ENCODE assay signal across 8 mouse cellular contexts in genomic region chr6:128028116-128028940, GRCm38 (mm10).
DNase-seq lines count a peak whose midpoint lies in the region; ATAC-seq and TF ChIP-seq lines count a peak whose summit lies in the region.

No protein-coding gene starts in this region.

- WGBS in forebrain, embryonic 11.5 days, result 15% methylated on average over 10 of the region's 10 CpGs
- WGBS in forebrain, embryonic 12.5 days, result 18% methylated on average over 10 of the region's 10 CpGs
- WGBS in lung, adult 2 months, result 58% methylated on average over 10 of the region's 10 CpGs
- WGBS in hindbrain, embryonic 12.5 days, result 21% methylated on average over 10 of the region's 10 CpGs
- WGBS in midbrain, postnatal 0 days, result 18% methylated on average over 10 of the region's 10 CpGs

- no peak overlapping the region for H3K4me3 ChIP-seq in forebrain, embryonic 11.5 days (ENCODE audit: low read depth, low read length)
- H3K4me3 ChIP-seq in forebrain, embryonic 12.5 days (replicated peaks), result no peak overlapping the region
- H3K4me3 ChIP-seq in lung, adult 2 months (replicated peaks; ENCODE audit: extremely low read depth, low read depth, low read length), result no peak overlapping the region
- no peak overlapping the region for H3K4me3 ChIP-seq in hindbrain, embryonic 12.5 days
- no peak overlapping the region for H3K4me3 ChIP-seq in midbrain, postnatal 0 days (ENCODE audit: low read depth, low read length)

- DNase-seq in forebrain, embryonic 11.5 days (ENCODE audit: low spot score), result peak; percentile 78
- peak; percentile 26 for DNase-seq in lung, adult 2 months
- DNase-seq in lung, adult 18-20 months, result no peak
- peak; percentile 83 to 86 for DNase-seq in cerebellum, adult 18-20 months
- DNase-seq in midbrain, postnatal 0 days (ENCODE audit: low spot score), result peak; percentile 84
- DNase-seq in frontal cortex, postnatal 36 days (ENCODE audit: low spot score in 2 of 2), result no peak

- TF ChIP-seq CTCF in lung, adult 2 months (IDR thresholded peaks at IDR 0.05; ENCODE audit: insufficient read depth, low read length), result peak; percentile 38
- TF ChIP-seq CTCF in midbrain, postnatal 0 days (IDR thresholded peaks at IDR 0.05), result peak; percentile 71

- no peak for ATAC-seq in forebrain, embryonic 11.5 days (replicated peaks; ENCODE audit: low FRiP score)
- no peak for ATAC-seq in forebrain, embryonic 12.5 days (ENCODE audit: low FRiP score)
- no peak for ATAC-seq in hindbrain, embryonic 12.5 days (ENCODE audit: low FRiP score)
- peak; percentile 25; the same call in 1 of the 2 replicates for ATAC-seq in midbrain, postnatal 0 days (ENCODE audit: low FRiP score)

- peaks cover 3% of the 10 kb centered on the region; the same call in 1 of the 2 replicates for H3K4me1 ChIP-seq in forebrain, embryonic 11.5 days (replicated peaks; ENCODE audit: control insufficient read depth, insufficient read depth, low read length)
- peaks cover 30% of the 10 kb centered on the region for H3K4me1 ChIP-seq in forebrain, embryonic 12.5 days
- no peaks in the 10 kb centered on the region for H3K4me1 ChIP-seq in lung, adult 2 months (ENCODE audit: control insufficient read depth, insufficient read depth, low read length)
- peaks cover 29% of the 10 kb centered on the region for H3K4me1 ChIP-seq in hindbrain, embryonic 12.5 days
- peaks cover 13% of the 10 kb centered on the region; the same call in 1 of the 2 replicates for H3K4me1 ChIP-seq in midbrain, postnatal 0 days (ENCODE audit: insufficient read depth, low read length)

- H3K27ac ChIP-seq in forebrain, embryonic 11.5 days (ENCODE audit: low read depth, low read length), result no peak overlapping the region
- H3K27ac ChIP-seq in forebrain, embryonic 12.5 days, result no peak overlapping the region
- 0 out of 2 replicates have a peak overlapping the region, but pooled peaks have one; percentile 19 for H3K27ac ChIP-seq in hindbrain, embryonic 12.5 days
- H3K27ac ChIP-seq in midbrain, postnatal 0 days (ENCODE audit: low read depth, low read length), result 0 out of 2 replicates have a peak overlapping the region, but pooled peaks have one; percentile 43

- TF ChIP-seq POLR2A in lung, adult 2 months (IDR thresholded peaks at IDR 0.05; ENCODE audit: borderline replicate concordance, extremely low read depth, low read depth, low read length), result no peak

- no peaks in the 10 kb centered on the region for H3K36me3 ChIP-seq in forebrain, embryonic 11.5 days (ENCODE audit: control insufficient read depth, insufficient read depth, low read length)
- H3K36me3 ChIP-seq in forebrain, embryonic 12.5 days (replicated peaks), result no peaks in the 10 kb centered on the region
- no peaks in the 10 kb centered on the region for H3K36me3 ChIP-seq in hindbrain, embryonic 12.5 days
- no peaks in the 10 kb centered on the region for H3K36me3 ChIP-seq in midbrain, postnatal 0 days (ENCODE audit: insufficient read depth, low read length)

- no peak overlapping the region for H3K9ac ChIP-seq in forebrain, embryonic 11.5 days (ENCODE audit: low read length)
- H3K9ac ChIP-seq in forebrain, embryonic 12.5 days, result no peak overlapping the region
- no peak overlapping the region for H3K9ac ChIP-seq in hindbrain, embryonic 12.5 days
- no peak overlapping the region for H3K9ac ChIP-seq in midbrain, postnatal 0 days (replicated peaks; ENCODE audit: low read length, poor library complexity, severe bottlenecking)

- no peak overlapping the region for H3K4me2 ChIP-seq in forebrain, embryonic 11.5 days (ENCODE audit: low read depth, low read length, severe bottlenecking)
- H3K4me2 ChIP-seq in forebrain, embryonic 12.5 days, result no peak overlapping the region
- no peak overlapping the region for H3K4me2 ChIP-seq in hindbrain, embryonic 12.5 days (replicated peaks)
- no peak overlapping the region for H3K4me2 ChIP-seq in midbrain, postnatal 0 days (ENCODE audit: low read depth, low read length, poor library complexity, severe bottlenecking)

- no peaks in the 10 kb centered on the region for H3K9me3 ChIP-seq in forebrain, embryonic 11.5 days (ENCODE audit: control insufficient read depth, low read length)
- H3K9me3 ChIP-seq in forebrain, embryonic 12.5 days, result no peaks in the 10 kb centered on the region
- H3K9me3 ChIP-seq in hindbrain, embryonic 12.5 days (replicated peaks), result no peaks in the 10 kb centered on the region
- no peaks in the 10 kb centered on the region for H3K9me3 ChIP-seq in midbrain, postnatal 0 days (ENCODE audit: low read length)

- H3K27me3 ChIP-seq in forebrain, embryonic 11.5 days (ENCODE audit: control insufficient read depth, insufficient read depth, low read length), result peaks cover 7% of the 10 kb centered on the region
- peaks cover 42% of the 10 kb centered on the region for H3K27me3 ChIP-seq in forebrain, embryonic 12.5 days
- H3K27me3 ChIP-seq in hindbrain, embryonic 12.5 days, result peaks cover 7% of the 10 kb centered on the region
- H3K27me3 ChIP-seq in midbrain, postnatal 0 days (ENCODE audit: insufficient read depth, low read length), result no peaks in the 10 kb centered on the region

Comparison
In these comparisons a context has a peak if more than half of its experiments do, and no peak if none do; other contexts are left out.
1. DNase-seq: peak in forebrain, embryonic 11.5 days (single experiment), lung, adult 2 months (single experiment), cerebellum, adult 18-20 months (2 of 2) and midbrain, postnatal 0 days (single experiment); none in lung, adult 18-20 months (0 of 2) and frontal cortex, postnatal 36 days (0 of 2).
2. H3K27ac ChIP-seq: peak in hindbrain, embryonic 12.5 days (single experiment) and midbrain, postnatal 0 days (single experiment); none in forebrain, embryonic 11.5 days (single experiment) and forebrain, embryonic 12.5 days (single experiment).